Mouse (Mus musculus): Measurements from ENCODE around the gene Nr4a3.

GRCm38 (mm10) chr4:48087497-48087896, 42.5 kb downstream of the Nr4a3 start:
- TF ChIP-seq CTCF (IDR thresholded peaks at IDR 0.05; ENCODE audit: extremely low read depth, insufficient read length, insufficient replicate concordance, low read depth, low read length) (no peak), POLR2A (IDR thresholded peaks at IDR 0.05; ENCODE audit: low read depth, low read length) (no peak)

Measured in small intestine, adult 2 months (tissue).